Mouse (Mus musculus): ENCODE measurements around the gene Ugt1a5. TPM values are rescaled to one million over a fixed set of nuclear protein-coding genes. Genes with fewer than 3 reads are reported as not detected.

Ugt1a5 gene
- polyA plus RNA-seq, 1 experiment from 2014 or later: not detected

DNA sequence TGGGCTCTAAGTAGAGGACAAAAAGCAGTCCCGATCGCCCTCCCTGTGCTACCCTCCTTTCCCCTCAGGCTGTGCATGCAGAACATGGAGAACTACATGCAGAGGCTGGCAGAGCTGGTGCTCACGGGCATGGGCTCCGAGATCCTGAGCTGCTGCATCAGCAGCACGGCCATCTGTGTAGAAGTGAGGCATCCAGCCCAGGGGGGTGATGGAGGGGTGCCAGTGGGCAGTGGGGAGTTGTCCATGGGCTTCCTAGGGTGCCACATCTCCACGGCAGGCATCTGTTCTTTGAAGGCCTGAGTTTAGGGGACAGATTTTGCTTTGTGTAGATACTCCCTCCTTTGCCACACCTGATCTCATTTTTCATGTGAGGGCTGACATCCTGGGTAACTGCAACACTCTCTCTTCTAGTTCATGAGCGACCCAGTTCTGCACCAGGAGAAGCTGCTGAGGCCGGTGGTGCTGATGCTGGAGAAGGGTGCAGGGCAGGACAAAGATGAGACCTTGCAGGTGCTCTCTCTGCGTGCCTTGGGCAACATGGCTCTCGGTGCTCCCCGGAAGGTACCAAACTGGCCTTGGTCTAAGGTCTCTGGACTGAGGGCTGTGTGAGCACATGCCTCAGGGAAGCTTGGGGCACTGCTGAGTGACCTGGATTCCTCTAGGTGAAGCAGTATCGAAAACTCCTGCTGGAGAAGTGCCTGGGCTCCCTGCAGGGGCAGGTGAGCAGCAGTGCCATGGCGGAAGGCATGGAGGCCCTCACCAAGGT lies 90.4 kb downstream of the Ugt1a5 start:
- WGBS: 76% methylated on average over 13 of the region's 13 CpGs
- DNase-seq (ENCODE audit: low spot score) (no peak), ATAC-seq (ENCODE audit: low read depth) (no peak)
- H3K27me3 ChIP-seq (replicated peaks; ENCODE audit: control insufficient read depth, insufficient read depth, low read length): no peaks in the 10 kb centered on the region
- H3K4me3 ChIP-seq (ENCODE audit: low read depth, low read length): no peak overlapping the region
- H3K9ac ChIP-seq (ENCODE audit: low read depth, low read length): no peak overlapping the region
- H3K9me3 ChIP-seq (ENCODE audit: control insufficient read depth, low read length): peaks cover 51% of the 10 kb centered on the region
- H3K4me2 ChIP-seq (ENCODE audit: low read depth, low read length): no peak overlapping the region
- no peak overlapping the region for H3K27ac ChIP-seq (replicated peaks; ENCODE audit: low read depth, low read length)
- no peaks in the 10 kb centered on the region for H3K4me1 ChIP-seq (ENCODE audit: control insufficient read depth, insufficient read depth, low read length)
- H3K36me3 ChIP-seq (ENCODE audit: control insufficient read depth, insufficient read depth, low read length): peaks cover 19% of the 10 kb centered on the region

DNA sequence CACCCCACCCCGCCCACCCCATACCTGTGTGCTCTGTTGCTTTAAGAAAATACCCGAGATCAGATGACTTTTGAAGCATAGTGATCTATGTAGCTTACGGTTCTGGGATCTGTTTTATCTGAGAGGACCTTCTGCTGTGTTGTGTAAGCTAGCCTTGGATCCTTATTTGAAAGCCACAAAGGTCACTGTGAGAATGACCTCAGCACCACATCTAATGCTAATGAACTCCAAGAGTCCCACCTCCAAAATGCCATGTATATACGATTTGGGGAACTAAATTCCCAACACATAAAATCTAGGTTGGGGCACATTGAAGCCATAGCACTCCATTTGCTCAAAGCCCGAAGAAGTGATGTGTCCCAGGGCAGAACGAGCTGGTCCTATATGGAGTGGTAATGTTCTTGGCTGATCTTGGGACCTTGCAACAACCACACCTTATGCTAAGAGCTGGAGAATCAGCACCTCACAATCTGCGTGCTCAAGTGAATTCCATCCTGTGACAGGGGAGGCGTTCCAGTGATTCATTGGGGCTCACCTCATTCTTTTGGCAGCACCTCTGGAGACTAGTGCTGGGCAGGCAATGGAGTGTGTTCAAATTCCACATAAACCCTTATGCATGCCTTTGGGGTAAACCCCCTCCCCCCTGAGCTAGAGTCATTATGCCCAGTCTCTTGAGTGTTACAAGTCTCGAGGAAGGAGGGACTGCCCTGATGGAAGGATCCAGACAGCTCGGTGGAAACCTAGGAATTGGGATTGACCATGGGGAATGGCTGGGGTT lies 91.3 kb downstream of the Ugt1a5 start:
- H3K9ac ChIP-seq (ENCODE audit: low read depth, low read length): no peak overlapping the region
- H3K27ac ChIP-seq (replicated peaks; ENCODE audit: low read depth, low read length): no peak overlapping the region
- no peak for ATAC-seq (ENCODE audit: low read depth)
- H3K9me3 ChIP-seq (ENCODE audit: control insufficient read depth, low read length): peaks cover 45% of the 10 kb centered on the region
- no peak overlapping the region for H3K4me3 ChIP-seq (ENCODE audit: low read depth, low read length)
- peaks cover 28% of the 10 kb centered on the region for H3K36me3 ChIP-seq (ENCODE audit: control insufficient read depth, insufficient read depth, low read length)
- WGBS: 76% methylated on average over 10 of the region's 10 CpGs
- H3K27me3 ChIP-seq (replicated peaks; ENCODE audit: control insufficient read depth, insufficient read depth, low read length): no peaks in the 10 kb centered on the region
- no peak for DNase-seq (ENCODE audit: low spot score)
- no peaks in the 10 kb centered on the region for H3K4me1 ChIP-seq (ENCODE audit: control insufficient read depth, insufficient read depth, low read length)
- no peak overlapping the region for H3K4me2 ChIP-seq (ENCODE audit: low read depth, low read length)

DNA sequence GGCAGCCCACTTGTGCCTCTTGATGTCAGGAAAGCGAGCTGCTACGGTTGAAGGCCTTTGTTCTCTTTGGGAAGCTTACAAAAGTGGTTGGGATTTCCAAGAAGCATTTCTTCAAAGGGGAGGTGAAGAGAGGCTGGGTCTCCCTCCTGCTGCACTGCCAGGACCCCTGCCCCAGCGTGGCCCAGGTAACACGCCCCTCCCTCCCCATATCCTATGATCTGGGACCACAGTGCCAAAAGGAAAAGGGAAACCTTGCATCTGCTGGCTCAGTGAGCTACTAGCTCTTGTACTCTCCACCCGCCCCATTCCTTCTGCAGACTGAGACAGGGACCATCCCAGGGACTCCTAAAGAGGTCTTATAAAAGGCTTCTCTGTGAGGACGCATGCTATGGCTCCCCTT lies 91.9 kb downstream of the Ugt1a5 start:
- H3K27ac ChIP-seq (replicated peaks; ENCODE audit: low read depth, low read length): no peak overlapping the region
- H3K4me1 ChIP-seq (ENCODE audit: control insufficient read depth, insufficient read depth, low read length): no peaks in the 10 kb centered on the region
- DNase-seq (ENCODE audit: low spot score) (no peak), ATAC-seq (ENCODE audit: low read depth) (no peak)
- H3K9ac ChIP-seq (ENCODE audit: low read depth, low read length): no peak overlapping the region
- no peak overlapping the region for H3K4me2 ChIP-seq (ENCODE audit: low read depth, low read length)
- peaks cover 39% of the 10 kb centered on the region for H3K9me3 ChIP-seq (ENCODE audit: control insufficient read depth, low read length)
- H3K36me3 ChIP-seq (ENCODE audit: control insufficient read depth, insufficient read depth, low read length): peaks cover 34% of the 10 kb centered on the region
- WGBS: 82% methylated on average over 6 of the region's 6 CpGs
- H3K4me3 ChIP-seq (ENCODE audit: low read depth, low read length): no peak overlapping the region
- H3K27me3 ChIP-seq (replicated peaks; ENCODE audit: control insufficient read depth, insufficient read depth, low read length): no peaks in the 10 kb centered on the region

GRCm38 (mm10) chr1:88258361-88258760 lies 92.5 kb downstream of the Ugt1a5 start:
- Histone ChIP-seq H3K9me3 (ENCODE audit: control insufficient read depth, low read length) (peaks cover 32% of the 10 kb centered on the region), H3K27ac (replicated peaks; ENCODE audit: low read depth, low read length) (no peak overlapping the region), H3K4me2 (ENCODE audit: low read depth, low read length) (no peak overlapping the region), H3K4me3 (ENCODE audit: low read depth, low read length) (no peak overlapping the region), H3K4me1 (ENCODE audit: control insufficient read depth, insufficient read depth, low read length) (no peaks in the 10 kb centered on the region), H3K36me3 (ENCODE audit: control insufficient read depth, insufficient read depth, low read length) (peaks cover 41% of the 10 kb centered on the region), H3K27me3 (replicated peaks; ENCODE audit: control insufficient read depth, insufficient read depth, low read length) (no peaks in the 10 kb centered on the region), H3K9ac (ENCODE audit: low read depth, low read length) (no peak overlapping the region)
- DNase-seq (ENCODE audit: low spot score) (no peak), ATAC-seq (ENCODE audit: low read depth) (no peak)
- WGBS: 64% methylated on average over 6 of the region's 6 CpGs

DNA sequence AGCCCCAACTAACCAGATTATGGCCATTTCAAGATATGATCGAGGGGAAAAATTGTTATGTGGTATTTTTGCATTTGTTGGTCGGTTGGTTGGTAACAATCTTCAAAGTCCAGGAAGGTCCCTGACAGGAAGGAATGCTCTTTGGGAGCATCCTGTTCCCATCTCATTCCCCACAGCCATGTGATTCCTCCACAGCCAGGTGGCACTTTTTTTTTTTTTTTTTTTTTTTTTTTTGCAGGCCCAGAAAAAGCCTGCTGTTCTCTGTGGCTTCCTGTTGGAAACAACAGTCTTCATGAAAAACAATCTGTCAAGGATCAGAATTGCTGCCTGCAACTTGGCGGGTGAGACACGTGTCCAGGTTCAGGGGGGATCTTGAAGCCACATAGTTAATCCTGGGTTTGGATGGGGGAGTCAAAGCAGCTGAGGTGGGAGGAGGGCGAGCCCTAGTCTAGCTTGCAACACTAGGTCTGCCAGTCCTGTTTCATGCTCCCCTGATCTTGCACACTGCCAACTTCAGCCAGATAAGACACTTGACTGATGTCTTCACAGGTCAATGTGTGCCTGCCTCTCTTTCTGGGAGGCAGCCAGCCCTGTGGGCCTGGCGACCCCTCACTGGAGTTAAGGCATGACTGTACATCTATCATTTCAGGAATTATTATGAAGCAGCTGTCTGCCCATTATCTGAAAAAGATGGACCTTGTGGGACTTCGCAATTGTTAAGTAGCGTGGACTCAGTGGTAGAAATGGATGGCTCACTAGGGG lies 93.2 kb downstream of the Ugt1a5 start:
- Histone ChIP-seq H3K27ac (replicated peaks; ENCODE audit: low read depth, low read length) (no peak overlapping the region), H3K36me3 (ENCODE audit: control insufficient read depth, insufficient read depth, low read length) (peaks cover 48% of the 10 kb centered on the region), H3K9ac (ENCODE audit: low read depth, low read length) (no peak overlapping the region; the same call in 1 of the 2 replicates), H3K27me3 (replicated peaks; ENCODE audit: control insufficient read depth, insufficient read depth, low read length) (no peaks in the 10 kb centered on the region), H3K9me3 (ENCODE audit: control insufficient read depth, low read length) (peaks cover 27% of the 10 kb centered on the region), H3K4me2 (ENCODE audit: low read depth, low read length) (no peak overlapping the region), H3K4me3 (ENCODE audit: low read depth, low read length) (no peak overlapping the region), H3K4me1 (ENCODE audit: control insufficient read depth, insufficient read depth, low read length) (no peaks in the 10 kb centered on the region)
- WGBS: 73% methylated on average over 8 of the region's 8 CpGs
- DNase-seq (ENCODE audit: low spot score): peak; percentile 79
- no peak for ATAC-seq (ENCODE audit: low read depth)

- DNase-seq (ENCODE audit: low spot score): no peak
- H3K9ac ChIP-seq (ENCODE audit: low read depth, low read length): no peak overlapping the region; the same call in 1 of the 2 replicates
- H3K4me3 ChIP-seq (ENCODE audit: low read depth, low read length): no peak overlapping the region
- no peak overlapping the region for H3K4me2 ChIP-seq (ENCODE audit: low read depth, low read length)
- H3K36me3 ChIP-seq (ENCODE audit: control insufficient read depth, insufficient read depth, low read length): peaks cover 53% of the 10 kb centered on the region
- H3K4me1 ChIP-seq (ENCODE audit: control insufficient read depth, insufficient read depth, low read length): no peaks in the 10 kb centered on the region
- no peaks in the 10 kb centered on the region for H3K27me3 ChIP-seq (replicated peaks; ENCODE audit: control insufficient read depth, insufficient read depth, low read length)
- peaks cover 22% of the 10 kb centered on the region for H3K9me3 ChIP-seq (ENCODE audit: control insufficient read depth, low read length)
- WGBS: 78% methylated on average over 4 of the region's 4 CpGs
- no peak for ATAC-seq (ENCODE audit: low read depth)
- H3K27ac ChIP-seq (replicated peaks; ENCODE audit: low read depth, low read length): no peak overlapping the region
Observed at GRCm38 (mm10) chr1:88259643-88260024, 93.8 kb downstream of the Ugt1a5 start.

GRCm38 (mm10) chr1:88260114-88260513 lies 94.3 kb downstream of the Ugt1a5 start:
- H3K27me3 ChIP-seq (replicated peaks; ENCODE audit: control insufficient read depth, insufficient read depth, low read length): no peaks in the 10 kb centered on the region
- DNase-seq (ENCODE audit: low spot score) (peak; percentile 78), ATAC-seq (ENCODE audit: low read depth) (no peak; the same call in 1 of the 2 replicates)
- H3K4me3 ChIP-seq (ENCODE audit: low read depth, low read length): no peak overlapping the region
- peaks cover 17% of the 10 kb centered on the region for H3K9me3 ChIP-seq (ENCODE audit: control insufficient read depth, low read length)
- no peaks in the 10 kb centered on the region for H3K4me1 ChIP-seq (ENCODE audit: control insufficient read depth, insufficient read depth, low read length)
- H3K36me3 ChIP-seq (ENCODE audit: control insufficient read depth, insufficient read depth, low read length): peaks cover 58% of the 10 kb centered on the region
- no peak overlapping the region for H3K9ac ChIP-seq (ENCODE audit: low read depth, low read length)
- WGBS: 74% methylated on average over 6 of the region's 6 CpGs
- H3K4me2 ChIP-seq (ENCODE audit: low read depth, low read length): no peak overlapping the region
- H3K27ac ChIP-seq (replicated peaks; ENCODE audit: low read depth, low read length): no peak overlapping the region

- no peak overlapping the region for H3K4me2 ChIP-seq (ENCODE audit: low read depth, low read length)
Observed at GRCm38 (mm10) chr1:88260604-88261377, 95.0 kb downstream of the Ugt1a5 start.

More at GRCm38 (mm10) chr1:88260604-88261377, 95.0 kb downstream of the Ugt1a5 start:
- WGBS: 84% methylated on average over 10 of the region's 10 CpGs
- Histone ChIP-seq H3K9me3 (ENCODE audit: control insufficient read depth, low read length) (peaks cover 11% of the 10 kb centered on the region), H3K9ac (ENCODE audit: low read depth, low read length) (no peak overlapping the region), H3K27me3 (replicated peaks; ENCODE audit: control insufficient read depth, insufficient read depth, low read length) (no peaks in the 10 kb centered on the region), H3K4me3 (ENCODE audit: low read depth, low read length) (no peak overlapping the region), H3K27ac (replicated peaks; ENCODE audit: low read depth, low read length) (no peak overlapping the region), H3K36me3 (ENCODE audit: control insufficient read depth, insufficient read depth, low read length) (peaks cover 65% of the 10 kb centered on the region), H3K4me1 (ENCODE audit: control insufficient read depth, insufficient read depth, low read length) (no peaks in the 10 kb centered on the region)
- ATAC-seq (ENCODE audit: low read depth) (no peak), DNase-seq (ENCODE audit: low spot score) (no peak)

Data from embryonic facial prominence, embryonic 14.5 days (tissue).